Mouse (Mus musculus): ENCODE results near the gene Rgma.
A peak's percentile ranks its signal among the peaks of the same experiment; 100 is the strongest.

Gene Rgma

GRCm38 (mm10) chr7:73375257-73376100 lies at the start of gene Rgma:
Gene Rgma, plus strand, starts transcription at chr7:73375509.
- DNase-seq = peak; percentile 67

DNA sequence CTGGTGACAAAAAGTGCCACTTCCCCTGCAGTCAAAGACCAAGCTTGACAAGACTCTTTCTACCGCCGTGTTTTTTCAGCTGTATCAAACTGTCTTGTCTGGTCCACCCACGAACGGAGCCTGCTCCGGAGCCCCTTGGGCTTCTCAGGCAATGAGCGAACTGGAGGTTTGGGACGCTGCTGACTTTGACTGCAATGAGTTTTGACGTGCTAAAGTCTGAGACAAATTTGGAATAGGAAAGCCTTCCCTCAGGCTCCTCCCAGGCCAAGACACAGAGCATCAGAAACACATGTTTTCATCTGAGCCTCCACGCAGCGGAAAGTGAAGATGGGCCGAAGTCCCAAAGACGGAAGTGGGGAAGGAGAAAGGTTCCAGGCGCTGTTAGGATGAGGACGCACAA lies 49.1 kb upstream of the Rgma start:
- DNase-seq = no peak

DNA sequence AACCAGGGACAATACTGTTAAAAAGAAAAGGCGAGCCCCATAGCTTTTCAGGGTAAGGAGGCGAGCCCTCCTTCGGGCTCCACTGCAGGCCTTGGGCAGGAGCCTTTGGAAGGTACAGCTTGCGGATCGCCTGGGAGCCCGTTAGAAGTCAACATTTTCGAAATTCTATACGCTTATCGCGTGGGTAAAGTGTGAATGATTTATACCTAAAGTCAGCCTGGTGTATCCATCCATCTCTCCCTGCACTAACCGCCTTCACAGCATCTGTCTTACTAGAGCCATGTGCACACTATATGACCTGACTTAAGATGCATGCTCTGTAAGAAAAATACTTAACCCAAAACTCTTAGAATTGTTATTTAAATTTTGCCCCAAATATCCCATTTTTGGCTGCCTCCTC lies 48.6 kb upstream of the Rgma start:
- no peak for DNase-seq

DNA sequence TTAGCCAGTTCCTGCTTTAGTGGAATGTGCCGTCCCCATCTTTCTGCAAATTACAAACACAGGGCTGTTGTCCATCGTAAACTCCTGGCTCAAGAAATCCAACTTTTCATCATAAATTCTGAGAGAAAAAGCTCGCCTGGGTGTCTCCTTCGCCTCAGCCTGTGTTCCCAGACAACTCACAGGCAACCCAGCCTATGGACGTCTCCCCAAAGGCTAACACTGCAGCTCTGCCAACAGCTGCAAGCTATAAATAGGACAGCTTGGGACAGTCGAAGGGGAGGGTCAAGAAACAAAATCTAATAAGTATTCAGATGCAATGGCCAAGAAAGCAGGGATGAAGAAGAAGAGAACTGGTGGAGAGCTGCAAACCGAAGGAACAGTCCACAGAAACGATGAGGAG lies 48.1 kb upstream of the Rgma start:
- DNase-seq = no peak

DNA sequence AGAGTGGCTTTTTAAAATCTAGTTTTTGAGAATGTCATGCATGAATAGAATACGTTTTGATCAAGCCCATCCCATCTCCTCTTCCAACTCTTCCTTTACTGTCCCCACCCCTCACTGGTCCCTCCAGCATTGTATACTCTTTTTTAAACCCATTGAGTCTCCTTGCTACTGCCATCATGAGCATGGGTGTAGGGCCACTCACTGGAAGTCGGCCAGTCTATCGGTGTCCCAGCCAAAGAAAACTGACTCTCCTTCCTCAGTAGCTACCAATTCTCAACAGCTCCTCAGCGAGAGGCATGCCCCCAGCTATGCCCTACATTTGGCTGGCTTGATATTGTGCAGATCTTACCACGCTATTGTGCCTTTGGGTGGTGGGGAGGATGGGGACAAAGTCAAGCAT lies 47.7 kb upstream of the Rgma start:
- DNase-seq = no peak

DNA sequence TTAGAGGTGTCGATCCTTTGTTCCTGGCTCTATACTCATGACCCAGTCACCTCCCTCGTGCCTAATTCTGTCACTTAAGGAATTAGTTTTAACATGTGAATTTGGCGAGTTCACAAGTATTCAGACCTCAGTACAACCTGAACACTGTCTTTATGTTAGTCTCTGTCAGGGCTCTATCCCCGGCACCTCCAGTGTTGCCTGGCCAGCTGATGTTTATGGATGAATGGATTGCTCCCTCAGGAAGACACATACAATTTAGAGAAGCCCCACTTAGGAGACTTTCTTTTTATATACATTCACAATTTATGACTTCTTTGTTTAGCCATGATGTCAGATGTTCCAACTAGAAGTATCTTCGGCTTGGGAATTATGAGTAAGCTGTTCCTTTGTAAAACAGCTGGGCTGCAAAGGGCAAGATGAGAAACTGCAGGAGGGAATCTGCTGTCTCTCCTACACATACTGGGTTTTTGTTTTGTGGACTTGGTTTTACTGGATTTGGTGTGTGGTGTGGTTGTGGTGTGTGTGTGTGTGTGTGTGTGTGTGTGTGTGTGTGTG lies 46.6 kb upstream of the Rgma start:
- no peak for DNase-seq

GRCm38 (mm10) chr7:73330754-73331153 lies 44.6 kb upstream of the Rgma start:
- DNase-seq = no peak

GRCm38 (mm10) chr7:73331645-73332044 lies 43.7 kb upstream of the Rgma start:
- no peak for DNase-seq

DNA sequence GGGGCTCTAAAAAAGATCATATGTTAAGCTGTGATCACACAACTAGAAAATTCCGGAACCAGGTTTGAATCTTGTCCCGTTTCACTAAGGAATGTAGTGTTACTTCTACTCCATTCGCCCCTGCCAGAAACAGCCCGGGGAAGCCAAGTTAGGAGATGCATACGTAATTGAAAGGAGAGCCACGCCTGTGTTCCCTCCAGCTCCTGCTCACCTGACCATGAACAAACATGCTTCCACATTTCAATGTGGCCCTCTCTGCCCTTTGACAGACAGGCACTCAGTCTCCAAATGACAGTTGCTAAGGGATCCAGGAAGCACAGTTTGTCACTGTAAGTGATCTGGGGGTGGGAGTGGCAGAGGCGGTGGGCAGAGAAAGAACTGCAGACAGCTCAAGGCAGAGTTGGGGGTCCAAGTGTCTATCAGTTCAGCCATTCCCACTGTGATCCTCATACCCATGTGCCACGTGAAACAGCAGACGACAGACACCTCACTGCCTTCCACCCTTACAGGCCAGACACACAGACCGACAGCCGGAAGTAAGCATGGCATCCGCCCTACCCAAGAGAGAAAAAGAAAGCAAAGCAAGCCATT lies 41.8 kb upstream of the Rgma start:
- no peak for DNase-seq

GRCm38 (mm10) chr7:73334883-73335282 lies 40.4 kb upstream of the Rgma start:
- no peak for DNase-seq

DNA sequence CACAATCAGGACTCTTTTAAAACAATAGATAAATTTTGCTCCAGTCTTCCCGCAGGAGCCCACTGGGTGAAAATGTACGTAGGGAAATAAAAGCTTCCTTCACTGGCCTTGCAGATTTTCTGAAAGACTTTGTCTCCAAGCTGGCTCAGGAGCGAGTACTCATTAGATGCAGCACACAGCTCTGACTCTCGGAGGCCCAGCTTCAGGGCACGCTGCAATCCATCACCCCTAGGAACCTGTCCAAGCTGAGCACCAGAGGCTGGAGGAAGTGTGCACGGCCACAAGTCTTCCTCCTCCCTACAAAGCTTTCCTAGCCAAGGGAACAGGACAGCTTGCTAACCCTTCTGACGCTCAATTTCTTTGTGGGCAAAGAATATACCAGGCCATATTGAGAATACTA lies 38.9 kb upstream of the Rgma start:
- no peak for DNase-seq

- no peak for DNase-seq
Observed at GRCm38 (mm10) chr7:73338353-73338752, 37.0 kb upstream of the Rgma start.

GRCm38 (mm10) chr7:73343852-73344251 lies 31.5 kb upstream of the Rgma start:
- no peak for DNase-seq

- DNase-seq = no peak
Observed at GRCm38 (mm10) chr7:73348585-73349124, 26.7 kb upstream of the Rgma start.

- no peak for DNase-seq
Observed at GRCm38 (mm10) chr7:73349158-73349557, 26.2 kb upstream of the Rgma start.

- no peak for DNase-seq
Observed at GRCm38 (mm10) chr7:73355229-73355628, 20.1 kb upstream of the Rgma start.

GRCm38 (mm10) chr7:73356901-73357300 lies 18.4 kb upstream of the Rgma start:
- no peak for DNase-seq

GRCm38 (mm10) chr7:73357626-73358025 lies 17.7 kb upstream of the Rgma start:
- DNase-seq = no peak

DNA sequence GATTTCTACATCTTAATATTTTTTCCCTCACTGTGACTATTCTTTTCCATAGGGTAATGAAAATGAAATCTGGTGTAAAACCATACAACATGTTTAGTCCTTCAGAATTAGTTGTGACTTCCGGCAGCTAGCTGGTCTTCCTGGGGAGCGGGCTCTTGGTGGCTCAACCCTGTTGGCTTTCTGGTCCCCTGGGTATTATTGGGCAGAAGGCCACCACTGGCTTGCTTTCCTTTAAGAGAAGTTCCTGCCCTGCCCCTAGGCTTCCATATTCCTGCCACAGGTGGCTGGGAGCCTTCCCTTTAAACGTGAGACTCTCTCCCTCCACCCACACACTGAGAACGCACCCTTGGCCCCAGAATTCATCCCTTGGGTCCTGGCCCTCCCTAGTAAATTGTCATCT lies 9.8 kb upstream of the Rgma start:
- DNase-seq = no peak

- DNase-seq = no peak
Observed at GRCm38 (mm10) chr7:73365965-73366364, 9.3 kb upstream of the Rgma start.

DNA sequence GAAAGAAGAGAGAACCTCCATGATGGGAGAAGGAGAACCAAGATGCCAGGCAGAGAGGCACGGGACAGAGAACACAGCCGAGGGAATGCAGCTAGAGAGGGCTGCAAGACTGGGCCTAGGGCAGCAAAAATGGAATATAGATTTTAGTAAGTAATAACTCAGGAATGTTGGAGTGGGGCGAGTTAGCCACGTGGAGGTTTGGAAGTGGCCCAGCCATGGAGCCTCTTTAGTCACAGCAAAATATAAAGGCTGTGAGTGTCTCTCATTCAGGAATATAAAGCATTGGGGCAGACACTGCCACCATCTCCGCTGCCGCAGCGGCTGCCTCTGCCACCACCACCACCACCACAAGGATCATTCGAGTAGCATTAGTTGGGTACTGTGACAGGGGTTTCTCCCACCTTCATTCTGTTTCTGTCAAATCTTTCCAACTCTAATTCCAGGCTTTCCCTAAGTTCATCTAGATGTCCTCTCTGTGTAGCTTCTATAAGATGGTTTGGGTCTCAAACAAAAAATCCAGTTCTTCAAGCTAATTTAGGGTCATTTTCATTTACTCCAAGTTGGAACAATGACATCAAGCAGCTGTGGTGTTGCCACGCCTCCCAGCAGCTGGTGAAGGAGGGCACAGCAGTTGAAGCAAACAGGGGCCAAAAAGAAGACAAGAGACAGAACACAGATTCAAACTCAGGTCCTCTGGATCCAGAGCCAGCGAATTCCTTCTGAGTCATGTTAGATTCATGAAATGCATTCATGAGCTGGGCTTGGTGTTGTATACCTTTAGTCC lies 7.4 kb upstream of the Rgma start:
- DNase-seq = no peak

GRCm38 (mm10) chr7:73369992-73370391 lies 5.3 kb upstream of the Rgma start:
- no peak for DNase-seq

GRCm38 (mm10) chr7:73371587-73372321 lies 3.6 kb upstream of the Rgma start:
- no peak for DNase-seq
